Mouse (Mus musculus) heart, embryonic 10.5 days (tissue): ENCODE results near the gene Gadd45gip1. TPM values are rescaled to one million over a fixed set of nuclear protein-coding genes. Genes with fewer than 3 reads are reported as not detected.

ENCODE experiments used
- DNase-seq: peaks from one replicate; pipeline ENCODE4 v3.0.0-alpha.2; 2017; ENCODE audit warnings: low spot score
- H3K27ac ChIP-seq: fragments of 300-500 bp; sonication (generic); 2 replicates; pipeline ENCODE4 v1.5.1; 2016; ENCODE audit warnings: mild to moderate bottlenecking
- H3K27me3 ChIP-seq: fragments of 300-500 bp; sonication (generic); 2 replicates; pipeline ENCODE4 v1.6.1; 2016; ENCODE audit warnings: mild to moderate bottlenecking; ENCODE audit not compliant: poor library complexity, insufficient read depth, severe bottlenecking
- H3K36me3 ChIP-seq: fragments of 300-500 bp; sonication (generic); 2 replicates; pipeline ENCODE4 v1.6.1; 2016; ENCODE audit warnings: mild to moderate bottlenecking, moderate library complexity
- H3K4me1 ChIP-seq: fragments of 300-500 bp; sonication (generic); 2 replicates; pipeline ENCODE4 v1.6.1; 2016; ENCODE audit warnings: mild to moderate bottlenecking
- H3K4me3 ChIP-seq: fragments of 300-500 bp; sonication (generic); 2 replicates; pipeline ENCODE4 v1.5.1; 2016; ENCODE audit warnings: mild to moderate bottlenecking, moderate library complexity
- H3K9me3 ChIP-seq: fragments of 300-500 bp; sonication (generic); 2 replicates; pipeline ENCODE4 v1.6.1; 2016; ENCODE audit warnings: mild to moderate bottlenecking, moderate library complexity
- WGBS: fragments of 180-500 bp; shearing (Covaris S2); methylation state at CpG from one replicate; pipeline ENCODE4 v1.1.7; 2016; 5-methylcytosine and 5-hydroxymethylcytosine counted together
- microRNA-seq: library from miRNA; unstranded; fragments of <30 nt; microRNA quantifications from one replicate; pipeline ENCODE4, GENCODE M21; 2017
- polyA plus RNA-seq: library from polyadenylated mRNA; unstranded; fragments of >200 nt; fragmentation: Nextera tagmentation; extraction: Ambion mirVana; gene quantifications from 2 replicates; pipeline ENCODE4 v1.2.1, GENCODE M21; 2016

Gadd45gip1 gene
- polyA plus RNA-seq, 1 experiment from 2014 or later: 60.5 TPM

- Histone ChIP-seq H3K27me3 (no peaks in the 10 kb centered on the region), H3K9me3 (no peaks in the 10 kb centered on the region), H3K27ac (peak within 1 kb of the TSS; percentile 96), H3K36me3 (peaks cover 31% of the 10 kb centered on the region), H3K4me1 (peaks cover 17% of the 10 kb centered on the region), H3K4me3 (peak within 1 kb of the TSS; percentile 98)
- whole genome bisulfite sequencing: under 1% methylated on average over 39 of the region's 39 CpGs
- DNase-seq: peak; percentile 98
These were observed 25.6 kb downstream of the Gadd45gip1 start, which contains the start of gene Farsa for GRCm38 (mm10) chr8:84856864-84857441. TSS of gene Farsa (plus strand) at chr8:84856989.

GRCm38 (mm10) chr8:84871376-84872308 lies 40.3 kb downstream of the Gadd45gip1 start, which contains the start of gene Syce2:
TSS of gene Syce2 (plus strand) at chr8:84872111.
- no peaks in the 10 kb centered on the region for H3K9me3 ChIP-seq
- peak within 1 kb of the TSS; percentile 63 for H3K4me3 ChIP-seq
- WGBS: 10% methylated on average over 46 of the region's 46 CpGs
- peaks cover 32% of the 10 kb centered on the region for H3K36me3 ChIP-seq
- H3K4me1 ChIP-seq: peaks cover 14% of the 10 kb centered on the region
- H3K27ac ChIP-seq: peak within 1 kb of the TSS; percentile 88
- peak; percentile 90 for DNase-seq
- H3K27me3 ChIP-seq: peaks cover 10% of the 10 kb centered on the region; the same call in 1 of the 2 replicates

GRCm38 (mm10) chr8:84872309-84872965 lies 41.1 kb downstream of the Gadd45gip1 start:
- Histone ChIP-seq H3K27me3 (peaks cover 10% of the 10 kb centered on the region; the same call in 1 of the 2 replicates), H3K4me1 (peaks cover 14% of the 10 kb centered on the region), H3K4me3 (peak overlapping the region; percentile 63), H3K9me3 (no peaks in the 10 kb centered on the region), H3K36me3 (peaks cover 27% of the 10 kb centered on the region), H3K27ac (peak overlapping the region; percentile 88)
- DNase-seq: peak; percentile 79
- WGBS: 3% methylated on average over 54 of the region's 54 CpGs

GRCm38 (mm10) chr8:84873016-84873415 lies 41.7 kb downstream of the Gadd45gip1 start:
- H3K4me3 ChIP-seq: peak overlapping the region; percentile 63
- WGBS: 72% methylated on average over 4 of the region's 4 CpGs

GRCm38 (mm10) chr8:84874339-84874738 lies 43.0 kb downstream of the Gadd45gip1 start:
- DNase-seq: no peak
- H3K9me3 ChIP-seq: no peaks in the 10 kb centered on the region
- 81% methylated on average over 3 of the region's 3 CpGs for WGBS

More at GRCm38 (mm10) chr8:84873016-84873415, 41.7 kb downstream of the Gadd45gip1 start:
- Histone ChIP-seq H3K9me3 (no peaks in the 10 kb centered on the region), H3K27me3 (peaks cover 10% of the 10 kb centered on the region; the same call in 1 of the 2 replicates), H3K4me1 (peaks cover 14% of the 10 kb centered on the region), H3K27ac (peak overlapping the region; percentile 88; the same call in 1 of the 2 replicates), H3K36me3 (peaks cover 21% of the 10 kb centered on the region)
- no peak for DNase-seq

DNA sequence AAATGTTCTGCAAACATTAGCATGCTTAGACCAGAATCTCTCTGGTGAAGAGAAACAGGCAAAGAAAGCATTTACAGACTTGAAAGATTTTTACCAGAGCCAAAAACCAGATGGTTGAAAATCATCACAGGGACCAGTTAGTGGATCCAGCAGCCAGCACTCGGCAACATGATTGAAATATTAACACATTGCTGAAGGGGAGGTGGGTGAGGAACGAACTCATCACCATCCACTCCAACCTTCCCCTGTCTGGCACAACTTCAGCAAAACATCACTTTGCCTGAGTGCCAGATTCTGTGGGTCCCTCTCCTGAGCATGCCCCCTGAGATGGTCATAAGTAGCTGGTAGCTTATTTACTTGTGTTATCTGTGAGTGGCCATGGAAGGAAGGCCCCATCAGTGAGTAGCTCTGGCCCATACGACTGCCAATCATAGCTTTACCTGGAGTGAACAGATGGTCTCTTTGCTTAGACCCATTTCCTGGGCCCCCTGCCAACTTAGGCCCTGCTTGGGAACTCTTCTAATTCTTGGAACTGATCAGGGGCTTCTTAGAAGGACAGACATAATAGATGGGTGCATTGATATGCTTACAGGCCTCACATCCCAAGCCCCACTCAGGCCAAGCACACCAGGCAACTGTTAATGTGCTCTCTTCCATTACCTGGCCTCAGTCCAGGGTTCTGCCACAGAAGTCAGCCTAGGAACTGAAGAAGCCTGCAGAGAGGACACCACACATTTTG lies 46.1 kb downstream of the Gadd45gip1 start:
- Histone ChIP-seq H3K27me3 (peaks cover 7% of the 10 kb centered on the region; the same call in 1 of the 2 replicates), H3K36me3 (peaks cover 3% of the 10 kb centered on the region; the same call in 1 of the 2 replicates), H3K4me1 (peaks cover 4% of the 10 kb centered on the region), H3K4me3 (no peak overlapping the region), H3K27ac (no peak overlapping the region), H3K9me3 (no peaks in the 10 kb centered on the region)
- no peak for DNase-seq
- 83% methylated on average over 3 of the region's 3 CpGs for WGBS

More at GRCm38 (mm10) chr8:84874339-84874738, 43.0 kb downstream of the Gadd45gip1 start:
- Histone ChIP-seq H3K4me3 (no peak overlapping the region), H3K27ac (no peak overlapping the region), H3K36me3 (peaks cover 8% of the 10 kb centered on the region), H3K4me1 (peaks cover 12% of the 10 kb centered on the region), H3K27me3 (peaks cover 10% of the 10 kb centered on the region; the same call in 1 of the 2 replicates)

- WGBS: 71% methylated on average over 1 of the region's 1 CpGs
- no peak overlapping the region for H3K27ac ChIP-seq
- no peaks in the 10 kb centered on the region for H3K27me3 ChIP-seq
- H3K36me3 ChIP-seq: peaks cover 3% of the 10 kb centered on the region; the same call in 1 of the 2 replicates
- no peak overlapping the region for H3K4me3 ChIP-seq
- no peaks in the 10 kb centered on the region for H3K9me3 ChIP-seq
- H3K4me1 ChIP-seq: no peaks in the 10 kb centered on the region
- DNase-seq: no peak
These were observed 47.6 kb downstream of the Gadd45gip1 start for GRCm38 (mm10) chr8:84878915-84879314.

DNA sequence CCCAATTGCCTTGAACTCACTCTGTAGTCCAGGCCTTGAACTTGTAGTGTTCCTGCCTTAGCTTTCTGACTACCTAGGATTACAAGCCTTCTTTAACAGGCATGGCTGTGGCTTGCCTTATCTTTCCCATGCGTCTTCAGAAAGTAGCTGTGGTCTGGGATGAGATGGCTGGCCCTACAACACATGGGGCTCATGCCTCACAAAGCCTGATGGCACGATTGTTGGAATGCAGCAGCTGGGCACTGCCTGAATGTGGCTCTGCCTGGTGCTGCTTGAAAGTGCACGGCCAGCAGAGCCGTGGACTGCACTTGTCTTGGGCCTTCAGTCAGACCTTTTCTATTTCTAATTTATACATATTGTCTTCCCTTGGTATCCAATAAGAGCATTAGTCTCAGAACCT lies 53.4 kb downstream of the Gadd45gip1 start:
- Histone ChIP-seq H3K36me3 (peaks cover 41% of the 10 kb centered on the region), H3K27ac (no peak overlapping the region), H3K4me3 (no peak overlapping the region), H3K27me3 (no peaks in the 10 kb centered on the region), H3K9me3 (no peaks in the 10 kb centered on the region), H3K4me1 (no peaks in the 10 kb centered on the region)
- WGBS: 78% methylated on average over 4 of the region's 4 CpGs
- DNase-seq: no peak

Small RNAs within 50 kb of the gene (microRNA-seq; reads per million reads assigned to microRNA genes)
- 3.8 reads per million, percentile 10 among the genes with 10 or more reads in this experiment for gene Mir7069

Other genes with a start within 250 kb of the Gadd45gip1 start
- 71.6 and 103 TPM in 2 replicates for gene Ier2, start 168.7 kb upstream of the Gadd45gip1 start, polyA plus RNA-seq
- 59.8 and 64.6 TPM in 2 replicates for gene Trmt1, start 145.2 kb upstream of the Gadd45gip1 start, polyA plus RNA-seq
- 22.2 and 25.0 TPM in 2 replicates for gene Nacc1, start 143.7 kb upstream of the Gadd45gip1 start, polyA plus RNA-seq
- gene Lyl1, start 130.1 kb upstream of the Gadd45gip1 start, polyA plus RNA-seq: 18.5 and 19.3 TPM in 2 replicates
- gene G430095P16Rik, start 108.5 kb upstream of the Gadd45gip1 start, polyA plus RNA-seq: 2.1 and 3.2 TPM in 2 replicates
- gene Nfix, start 31.2 kb upstream of the Gadd45gip1 start, polyA plus RNA-seq: 0.87 and 2.1 TPM in 2 replicates
- gene Dand5, start 8.7 kb upstream of the Gadd45gip1 start, polyA plus RNA-seq: 5.3 TPM in 2 replicates
- 137 and 154 TPM in 2 replicates for gene Rad23a, start 9.1 kb downstream of the Gadd45gip1 start, polyA plus RNA-seq
- 881 and 1,047 TPM in 2 replicates for gene Calr, start 15.4 kb downstream of the Gadd45gip1 start, polyA plus RNA-seq
- gene Farsa, start 25.5 kb downstream of the Gadd45gip1 start, polyA plus RNA-seq: 80.8 and 108 TPM in 2 replicates
- gene Syce2, start 40.6 kb downstream of the Gadd45gip1 start, polyA plus RNA-seq: 51.7 and 64.6 TPM in 2 replicates
- gene Gcdh, start 62.4 kb downstream of the Gadd45gip1 start, polyA plus RNA-seq: 43.8 and 45.3 TPM in 2 replicates
- 54.2 and 54.3 TPM in 2 replicates for gene Klf1, start 70.4 kb downstream of the Gadd45gip1 start, polyA plus RNA-seq
- gene Dnase2a, start 77.0 kb downstream of the Gadd45gip1 start, polyA plus RNA-seq: 3.2 and 3.8 TPM in 2 replicates
- 0.09 and 0.16 TPM in 2 replicates for gene Mast1, start 105.8 kb downstream of the Gadd45gip1 start, polyA plus RNA-seq
- gene Rtbdn, start 115.5 kb downstream of the Gadd45gip1 start, polyA plus RNA-seq: 0.21 and 0.34 TPM in 2 replicates
- gene Gm49661, start 137.9 kb downstream of the Gadd45gip1 start, polyA plus RNA-seq: not detected in 2 replicates
- 810 and 835 TPM in 2 replicates for gene Prdx2, start 138.1 kb downstream of the Gadd45gip1 start, polyA plus RNA-seq
- 104 and 119 TPM in 2 replicates for gene Rnaseh2a, start 138.2 kb downstream of the Gadd45gip1 start, polyA plus RNA-seq
- gene Junb, start 147.2 kb downstream of the Gadd45gip1 start, polyA plus RNA-seq: 9.5 and 11.4 TPM in 2 replicates
- gene Hook2, start 159.1 kb downstream of the Gadd45gip1 start, polyA plus RNA-seq: 8.4 and 14.7 TPM in 2 replicates
- not detected in 2 replicates for gene Best2, start 183.0 kb downstream of the Gadd45gip1 start, polyA plus RNA-seq
- gene Asna1, start 193.8 kb downstream of the Gadd45gip1 start, polyA plus RNA-seq: 149 and 157 TPM in 2 replicates
- gene Trir, start 195.3 kb downstream of the Gadd45gip1 start, polyA plus RNA-seq: 85.6 and 133 TPM in 2 replicates
- 27.2 and 28.4 TPM in 2 replicates for gene Tnpo2, start 205.4 kb downstream of the Gadd45gip1 start, polyA plus RNA-seq
- gene Fbxw9, start 228.5 kb downstream of the Gadd45gip1 start, polyA plus RNA-seq: 20.2 and 21.0 TPM in 2 replicates
- gene Gm5741, start 236.5 kb downstream of the Gadd45gip1 start, polyA plus RNA-seq: 0.51 and 0.57 TPM in 2 replicates
- gene Dhps, start 240.2 kb downstream of the Gadd45gip1 start, polyA plus RNA-seq: 54.0 and 72.3 TPM in 2 replicates
- gene Wdr83os, start 249.2 kb downstream of the Gadd45gip1 start, polyA plus RNA-seq: 97.0 and 105 TPM in 2 replicates
- gene Wdr83, start 249.8 kb downstream of the Gadd45gip1 start, polyA plus RNA-seq: 41.2 and 47.9 TPM in 2 replicates